Mouse (Mus musculus) heart, postnatal 36 days (tissue): ENCODE measurements around the gene Mrps23. TPM values are rescaled to one million over a fixed set of nuclear protein-coding genes. Genes with fewer than 3 reads are reported as not detected.
A peak's percentile ranks its signal among the peaks of the same experiment; 100 is the strongest.

Experiments
- DNase-seq, 2 experiments: peaks; one replicate each; pipeline ENCODE4 v3.0.0; 2021 to 2022
- intact Hi-C: fragments of 180-260 bp; cut with DNase I; formaldehyde crosslinking; loops from one replicate; pipeline ENCODE4 v1.15.1; 2025
- total RNA-seq, 2 experiments: library from RNA; stranded (reverse); gene quantifications; 2 replicates each; pipeline ENCODE4 v1.2.3; 2021

Mrps23 gene
- total RNA-seq, 2 experiments from 2014 or later = 273 to 312 TPM

- intact Hi-C loops = no loop called here
- DNase-seq = no peak
These were observed 36.1 kb downstream of the Mrps23 start for GRCm38 (mm10) chr11:88240275-88240674.

- intact Hi-C loops = no loop called here
- DNase-seq = no peak
These were observed 36.7 kb downstream of the Mrps23 start for GRCm38 (mm10) chr11:88240736-88241353.

- DNase-seq = no peak
- intact Hi-C loops = no loop called here
These were observed 37.5 kb downstream of the Mrps23 start for GRCm38 (mm10) chr11:88241468-88242301.

- intact Hi-C loops = no loop called here
- no peak for DNase-seq
These were observed 41.5 kb downstream of the Mrps23 start for GRCm38 (mm10) chr11:88245581-88246170.

GRCm38 (mm10) chr11:88248636-88249035 lies 44.4 kb downstream of the Mrps23 start:
- no peak for DNase-seq
- intact Hi-C loops = no loop called here

- intact Hi-C loops = no loop called here
- DNase-seq = no peak
These were observed 46.4 kb downstream of the Mrps23 start for GRCm38 (mm10) chr11:88250568-88250967.

- no peak for DNase-seq
- intact Hi-C loops = loop anchor here (1.0 kb wide), 1 partner anchor 161 kb away; no protein-coding TSS in a partner anchor
These were observed 47.1 kb downstream of the Mrps23 start for GRCm38 (mm10) chr11:88251295-88251694.

GRCm38 (mm10) chr11:88251972-88252766 lies 48.0 kb downstream of the Mrps23 start:
- intact Hi-C loops = loop anchor here (1.0 to 2.0 kb wide), 4 partner anchors 36 to 571 kb away; no protein-coding TSS in a partner anchor
- peak; percentile 89 to 93 for DNase-seq

- intact Hi-C loops = loop anchor here (1.0 to 2.0 kb wide), 3 partner anchors 37 to 570 kb away; no protein-coding TSS in a partner anchor
- DNase-seq = peak; percentile 55 to 62
These were observed 48.8 kb downstream of the Mrps23 start for GRCm38 (mm10) chr11:88252767-88253513.

- no peak for DNase-seq
- intact Hi-C loops = loop anchor here (2.0 kb wide), 1 partner anchor 475 kb away; no protein-coding TSS in a partner anchor
These were observed 49.5 kb downstream of the Mrps23 start for GRCm38 (mm10) chr11:88253514-88254167.

GRCm38 (mm10) chr11:88257700-88258099 lies 53.5 kb downstream of the Mrps23 start:
- intact Hi-C loops = no loop called here

GRCm38 (mm10) chr11:88258212-88258611 lies 54.0 kb downstream of the Mrps23 start:
- DNase-seq = no peak
- intact Hi-C loops = no loop called here

More at GRCm38 (mm10) chr11:88257700-88258099, 53.5 kb downstream of the Mrps23 start:
- DNase-seq = no peak

GRCm38 (mm10) chr11:88260463-88260862 lies 56.3 kb downstream of the Mrps23 start:
- no peak for DNase-seq
- intact Hi-C loops = no loop called here

Other genes starting within 250 kb of the Mrps23 start
- gene Dynll2, start 216.9 kb upstream of the Mrps23 start, total RNA-seq = 100 to 1,000 TPM; 340 to 392 TPM
- 10 to 100 TPM; 80.2 to 99.7 TPM for gene Srsf1, start 157.0 kb upstream of the Mrps23 start, total RNA-seq
- 10 to 100 TPM; 45.0 to 46.7 TPM for gene Vezf1, start 136.1 kb upstream of the Mrps23 start, total RNA-seq
- gene Cuedc1, start 106.3 kb upstream of the Mrps23 start, total RNA-seq = 10 to 100 TPM; 47.9 to 54.2 TPM
- gene Ccdc182, start 89.7 kb downstream of the Mrps23 start, total RNA-seq = not detected